Mouse (Mus musculus): Measurements from ENCODE around the gene Olfr1183. TPM values are rescaled to one million over a fixed set of nuclear protein-coding genes. Genes with fewer than 3 reads are reported as not detected.

The Olfr1183 gene
- polyA plus RNA-seq, 1 experiment from 2014 or later = not detected

Other genes with a start within 250 kb of the Olfr1183 start
- not detected in 2 replicates for gene Olfr1170, start 226.5 kb upstream of the Olfr1183 start, polyA plus RNA-seq (2014; fragmentation: Nextera tagmentation; extraction: Ambion mirVana)
- not detected in 2 replicates for gene Olfr1173, start 175.0 kb upstream of the Olfr1183 start, polyA plus RNA-seq (2014; fragmentation: Nextera tagmentation; extraction: Ambion mirVana)
- gene Olfr1174-ps, start 139.7 kb upstream of the Olfr1183 start, polyA plus RNA-seq (2014; fragmentation: Nextera tagmentation; extraction: Ambion mirVana) = not detected in 2 replicates
- gene Olfr1175-ps, start 127.7 kb upstream of the Olfr1183 start, polyA plus RNA-seq (2014; fragmentation: Nextera tagmentation; extraction: Ambion mirVana) = not detected in 2 replicates
- not detected in 2 replicates for gene Olfr1176, start 118.1 kb upstream of the Olfr1183 start, polyA plus RNA-seq (2014; fragmentation: Nextera tagmentation; extraction: Ambion mirVana)
- gene Olfr1177-ps, start 108.4 kb upstream of the Olfr1183 start, polyA plus RNA-seq (2014; fragmentation: Nextera tagmentation; extraction: Ambion mirVana) = not detected in 2 replicates
- not detected in 2 replicates for gene Olfr1178, start 67.8 kb upstream of the Olfr1183 start, polyA plus RNA-seq (2014; fragmentation: Nextera tagmentation; extraction: Ambion mirVana)
- gene Olfr1179, start 48.4 kb upstream of the Olfr1183 start, polyA plus RNA-seq (2014; fragmentation: Nextera tagmentation; extraction: Ambion mirVana) = not detected in 2 replicates
- not detected in 2 replicates for gene Olfr1180, start 35.7 kb upstream of the Olfr1183 start, polyA plus RNA-seq (2014; fragmentation: Nextera tagmentation; extraction: Ambion mirVana)
- not detected in 2 replicates for gene Olfr1181, start 28.7 kb upstream of the Olfr1183 start, polyA plus RNA-seq (2014; fragmentation: Nextera tagmentation; extraction: Ambion mirVana)
- not detected in 2 replicates for gene Gm13757, start 5.7 kb upstream of the Olfr1183 start, polyA plus RNA-seq (2014; fragmentation: Nextera tagmentation; extraction: Ambion mirVana)
- not detected in 2 replicates for gene Olfr1184, start 28.7 kb downstream of the Olfr1183 start, polyA plus RNA-seq (2014; fragmentation: Nextera tagmentation; extraction: Ambion mirVana)
- not detected in 2 replicates for gene Olfr1185-ps1, start 38.5 kb downstream of the Olfr1183 start, polyA plus RNA-seq (2014; fragmentation: Nextera tagmentation; extraction: Ambion mirVana)
- gene Olfr1186, start 63.7 kb downstream of the Olfr1183 start, polyA plus RNA-seq (2014; fragmentation: Nextera tagmentation; extraction: Ambion mirVana) = not detected in 2 replicates
- not detected in 2 replicates for gene Olfr1188, start 102.1 kb downstream of the Olfr1183 start, polyA plus RNA-seq (2014; fragmentation: Nextera tagmentation; extraction: Ambion mirVana)
- not detected in 2 replicates for gene Olfr1189, start 131.6 kb downstream of the Olfr1183 start, polyA plus RNA-seq (2014; fragmentation: Nextera tagmentation; extraction: Ambion mirVana)
- gene Olfr1191-ps1, start 185.7 kb downstream of the Olfr1183 start, polyA plus RNA-seq (2014; fragmentation: Nextera tagmentation; extraction: Ambion mirVana) = not detected in 2 replicates
- not detected in 2 replicates for gene Olfr1192-ps1, start 193.6 kb downstream of the Olfr1183 start, polyA plus RNA-seq (2014; fragmentation: Nextera tagmentation; extraction: Ambion mirVana)
- not detected in 2 replicates for gene Olfr1193, start 220.8 kb downstream of the Olfr1183 start, polyA plus RNA-seq (2014; fragmentation: Nextera tagmentation; extraction: Ambion mirVana)
- not detected in 2 replicates for gene Olfr1195, start 234.3 kb downstream of the Olfr1183 start, polyA plus RNA-seq (2014; fragmentation: Nextera tagmentation; extraction: Ambion mirVana)
- not detected in 2 replicates for gene Olfr1196, start 249.7 kb downstream of the Olfr1183 start, polyA plus RNA-seq (2014; fragmentation: Nextera tagmentation; extraction: Ambion mirVana)

Data from liver, embryonic 11.5 days (tissue).